Mouse (Mus musculus) embryonic facial prominence, embryonic 14.5 days (tissue): ENCODE measurements around the gene Cars. TPM values are rescaled to one million over a fixed set of nuclear protein-coding genes. Genes with fewer than 3 reads are reported as not detected.

Source experiments
- ATAC-seq: fragments of 200-750 bp; cut with Nextera tagmentation; 2 replicates; pipeline ENCODE4 v1.8.0; 2017; ENCODE audit warnings: low read depth, moderate number of reproducible peaks, moderate TSS enrichment
- DNase-seq: peaks from one replicate; pipeline ENCODE4 v3.0.0-alpha.2; 2015; ENCODE audit warnings: low spot score
- H3K27ac ChIP-seq: fragments of 300-500 bp; sonication (generic); replicated peaks from 2 replicates; pipeline ENCODE4 v1.5.1; 2014; ENCODE audit warnings: low read depth, mild to moderate bottlenecking, low read length, moderate library complexity
- H3K27me3 ChIP-seq: fragments of 300-500 bp; sonication (generic); replicated peaks from 2 replicates; pipeline ENCODE4 v1.6.1; 2014; ENCODE audit warnings: low read length; ENCODE audit not compliant: control insufficient read depth, insufficient read depth
- H3K36me3 ChIP-seq: fragments of 300-500 bp; sonication (generic); 2 replicates; pipeline ENCODE4 v1.6.1; 2014; ENCODE audit warnings: low read length, mixed read lengths; ENCODE audit not compliant: control insufficient read depth, insufficient read depth
- H3K4me1 ChIP-seq: fragments of 300-500 bp; sonication (generic); 2 replicates; pipeline ENCODE4 v1.6.1; 2014; ENCODE audit warnings: antibody characterized with exemption, low read length; ENCODE audit not compliant: control insufficient read depth, insufficient read depth
- H3K4me2 ChIP-seq: fragments of 300-500 bp; sonication (generic); 2 replicates; pipeline ENCODE4 v1.6.1; 2014; ENCODE audit warnings: low read depth, mild to moderate bottlenecking, low read length, moderate library complexity, mixed read lengths
- H3K4me3 ChIP-seq: fragments of 300-500 bp; sonication (generic); 2 replicates; pipeline ENCODE4 v1.5.1; 2014; ENCODE audit warnings: low read depth, mild to moderate bottlenecking, low read length
- H3K9ac ChIP-seq: fragments of 300-500 bp; sonication (generic); 2 replicates; pipeline ENCODE4 v1.6.1; 2014; ENCODE audit warnings: low read depth, mild to moderate bottlenecking, low read length, moderate library complexity, mixed read lengths
- H3K9me3 ChIP-seq: fragments of 300-500 bp; sonication (generic); 2 replicates; pipeline ENCODE4 v1.6.1; 2016; ENCODE audit warnings: low read length; ENCODE audit not compliant: control insufficient read depth
- WGBS: fragments of 180-500 bp; shearing (Covaris S2); extraction: QIAGEN DNeasy Blood & Tissue Kit; methylation state at CpG from one replicate; pipeline ENCODE4 v1.1.7; 2014; 5-methylcytosine and 5-hydroxymethylcytosine counted together
- polyA plus RNA-seq: library from polyadenylated mRNA; unstranded; fragments of >200 nt; fragmentation: Nextera tagmentation; extraction: Ambion mirVana; gene quantifications from 2 replicates; pipeline ENCODE4 v1.2.1, GENCODE M21; 2014

Gene Cars
- polyA plus RNA-seq, 1 experiment from 2014 or later: 52.2 TPM

DNA sequence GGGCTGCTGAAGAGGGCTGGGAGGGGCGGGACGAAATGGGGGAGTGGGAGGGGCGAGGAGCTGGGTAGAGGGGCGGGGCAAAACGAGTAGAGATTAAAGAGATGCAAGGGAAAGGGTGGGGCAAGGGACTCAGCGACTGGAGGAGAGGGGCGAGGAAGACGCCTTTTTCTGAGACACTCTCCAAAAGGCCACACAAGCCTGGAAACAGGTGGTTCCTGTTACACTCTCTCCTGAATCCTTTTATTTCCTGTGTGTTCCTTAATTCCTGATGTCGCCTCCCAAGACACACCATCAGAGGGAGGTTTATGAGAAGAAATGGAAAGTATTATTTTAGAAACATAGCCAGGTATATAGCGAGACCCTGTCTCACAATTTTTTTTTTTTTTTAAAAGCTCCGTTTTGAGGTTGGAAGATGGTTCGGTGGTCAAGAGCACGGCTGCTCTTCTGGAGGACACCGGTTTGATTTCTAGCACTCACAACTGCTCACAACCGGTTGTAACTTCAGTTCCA lies 396 bp upstream of the Cars start:
- H3K27ac ChIP-seq: no peak overlapping the region
- no peak for ATAC-seq
- H3K4me1 ChIP-seq: peaks cover 8% of the 10 kb centered on the region
- no peak for DNase-seq
- peak overlapping the region; percentile 89 for H3K4me3 ChIP-seq
- no peaks in the 10 kb centered on the region for H3K27me3 ChIP-seq
- H3K36me3 ChIP-seq: no peaks in the 10 kb centered on the region
- peak overlapping the region; percentile 94 for H3K4me2 ChIP-seq
- H3K9ac ChIP-seq: peak overlapping the region; percentile 51
- 6% methylated on average over 15 of the region's 15 CpGs for WGBS
- no peaks in the 10 kb centered on the region for H3K9me3 ChIP-seq

DNA sequence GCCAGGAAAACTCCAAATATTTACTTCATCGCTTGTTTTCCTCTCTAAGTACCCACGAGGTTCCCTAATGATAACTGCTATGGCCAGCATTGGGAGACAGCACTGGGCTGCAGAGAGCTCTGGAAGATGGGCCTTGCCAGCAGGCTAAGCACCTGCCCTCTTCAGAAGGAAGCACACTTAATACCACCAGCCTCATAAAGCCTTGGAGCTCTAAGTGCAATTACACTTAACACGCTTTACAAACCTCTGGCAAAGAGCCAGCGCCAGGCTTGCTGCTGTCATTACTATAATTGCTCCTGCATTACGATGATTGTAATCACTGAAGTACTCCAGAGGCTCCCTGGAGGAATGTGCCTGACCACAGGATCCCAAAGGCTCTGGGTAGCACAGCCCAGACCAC lies 5.0 kb downstream of the Cars start:
- peaks cover 28% of the 10 kb centered on the region; the same call in 1 of the 2 replicates for H3K36me3 ChIP-seq
- H3K27me3 ChIP-seq: no peaks in the 10 kb centered on the region
- H3K9ac ChIP-seq: no peak overlapping the region
- DNase-seq (peak; percentile 86), ATAC-seq (peak; percentile 54)
- H3K27ac ChIP-seq: no peak overlapping the region
- 62% methylated on average over 5 of the region's 5 CpGs for WGBS
- H3K4me3 ChIP-seq: no peak overlapping the region
- H3K9me3 ChIP-seq: no peaks in the 10 kb centered on the region
- no peak overlapping the region for H3K4me2 ChIP-seq
- H3K4me1 ChIP-seq: peaks cover 8% of the 10 kb centered on the region

DNA sequence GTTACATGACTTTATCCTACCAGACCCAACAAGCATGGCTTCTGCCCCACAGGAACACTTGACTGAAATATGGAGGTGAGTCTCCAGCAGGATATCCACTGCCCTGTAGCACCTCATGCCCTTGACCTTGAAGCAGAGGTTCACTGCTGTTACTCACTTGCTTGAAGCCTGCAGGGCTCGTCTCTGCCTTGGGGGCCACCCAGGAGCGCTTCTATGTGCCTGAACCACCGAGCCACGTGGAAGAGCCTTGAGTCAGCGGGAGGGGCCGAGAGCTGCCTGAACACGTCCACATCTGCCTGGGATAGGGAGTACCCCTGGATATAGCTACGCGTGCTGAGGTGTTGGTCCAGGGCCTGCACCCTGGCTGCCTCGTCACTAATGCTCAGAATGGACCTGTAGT lies 7.6 kb downstream of the Cars start:
- WGBS: 87% methylated on average over 10 of the region's 10 CpGs
- Histone ChIP-seq H3K9ac (no peak overlapping the region), H3K4me3 (no peak overlapping the region), H3K27me3 (no peaks in the 10 kb centered on the region), H3K27ac (no peak overlapping the region), H3K4me1 (no peaks in the 10 kb centered on the region), H3K4me2 (no peak overlapping the region), H3K36me3 (peaks cover 43% of the 10 kb centered on the region), H3K9me3 (no peaks in the 10 kb centered on the region)
- ATAC-seq (0 out of 2 replicates have a peak, but pooled peaks have one; percentile 30), DNase-seq (peak; percentile 16)

DNA sequence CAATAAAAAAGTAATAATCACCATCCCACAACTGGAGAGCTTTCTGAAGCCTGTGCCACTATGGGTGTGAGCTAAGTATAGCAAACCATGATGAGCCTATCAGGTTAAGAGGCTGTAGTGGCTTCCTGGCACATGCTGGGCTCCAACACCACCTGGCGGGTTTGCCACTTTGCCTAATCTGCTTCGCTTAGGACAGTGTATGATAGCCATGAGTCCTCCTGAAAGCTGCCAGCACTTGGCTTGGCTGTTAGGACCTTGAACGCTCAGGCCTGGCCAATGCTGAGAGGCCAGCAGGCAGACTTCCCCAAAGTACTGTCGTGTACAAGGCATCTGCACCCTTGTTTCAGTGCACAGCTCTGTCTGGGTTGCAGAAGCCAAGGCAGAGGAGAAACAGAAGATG lies 11.9 kb downstream of the Cars start:
- no peak overlapping the region for H3K27ac ChIP-seq
- ATAC-seq (no peak), DNase-seq (no peak)
- 91% methylated on average over 4 of the region's 4 CpGs for WGBS
- no peaks in the 10 kb centered on the region for H3K27me3 ChIP-seq
- H3K9ac ChIP-seq: no peak overlapping the region
- no peaks in the 10 kb centered on the region for H3K9me3 ChIP-seq
- H3K4me2 ChIP-seq: no peak overlapping the region
- peaks cover 74% of the 10 kb centered on the region for H3K36me3 ChIP-seq
- no peak overlapping the region for H3K4me3 ChIP-seq
- H3K4me1 ChIP-seq: no peaks in the 10 kb centered on the region

DNA sequence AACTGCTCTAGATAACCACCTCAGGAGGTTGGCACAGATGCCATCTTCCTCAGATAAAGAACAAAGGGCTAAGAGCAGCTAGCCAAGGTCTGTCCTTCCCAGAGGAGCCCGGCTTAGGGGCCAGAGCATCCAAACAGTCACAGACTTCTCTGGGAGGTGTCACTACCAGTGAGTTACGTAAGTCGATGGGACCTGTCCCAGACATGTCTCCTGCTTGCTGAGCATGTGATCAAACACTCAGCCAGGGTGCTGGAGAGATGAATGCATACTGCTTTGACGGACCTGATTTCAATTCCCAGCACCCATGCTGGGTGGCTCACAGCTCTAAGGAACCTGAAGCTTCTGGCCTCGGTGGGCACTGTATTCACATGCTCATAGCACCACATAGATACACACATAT lies 12.3 kb downstream of the Cars start:
- no peaks in the 10 kb centered on the region for H3K27me3 ChIP-seq
- H3K36me3 ChIP-seq: peaks cover 74% of the 10 kb centered on the region
- H3K4me1 ChIP-seq: no peaks in the 10 kb centered on the region
- no peak overlapping the region for H3K9ac ChIP-seq
- ATAC-seq (no peak), DNase-seq (no peak)
- H3K9me3 ChIP-seq: no peaks in the 10 kb centered on the region
- WGBS: 82% methylated on average over 5 of the region's 5 CpGs
- no peak overlapping the region for H3K4me3 ChIP-seq
- no peak overlapping the region for H3K27ac ChIP-seq
- H3K4me2 ChIP-seq: no peak overlapping the region

DNA sequence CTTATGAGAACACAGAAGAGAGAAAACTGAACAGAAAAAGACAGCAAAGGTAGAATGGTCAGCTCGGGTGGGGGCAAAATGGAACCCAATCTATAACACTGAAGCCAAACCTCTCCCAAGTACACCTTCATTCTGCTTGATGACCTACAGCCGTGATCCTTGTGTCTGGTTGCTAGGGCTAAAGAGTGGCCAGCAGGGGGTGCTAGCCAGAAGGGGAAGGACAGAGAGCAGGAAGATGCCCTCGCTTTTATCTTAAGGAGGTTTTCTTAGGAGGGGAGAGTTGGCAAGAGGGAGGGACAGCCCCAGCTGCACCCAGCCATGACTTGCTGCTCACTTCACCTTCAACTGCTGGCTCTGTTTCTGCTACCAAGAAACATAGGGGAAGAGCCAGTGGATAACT lies 15.9 kb downstream of the Cars start:
- no peaks in the 10 kb centered on the region for H3K27me3 ChIP-seq
- no peak overlapping the region for H3K9ac ChIP-seq
- 26% methylated on average over 3 of the region's 3 CpGs for whole genome bisulfite sequencing
- H3K4me2 ChIP-seq: no peak overlapping the region
- no peak overlapping the region for H3K4me3 ChIP-seq
- H3K36me3 ChIP-seq: peaks cover 83% of the 10 kb centered on the region
- no peak overlapping the region for H3K27ac ChIP-seq
- peak; percentile 37 for DNase-seq
- no peak for ATAC-seq
- H3K9me3 ChIP-seq: no peaks in the 10 kb centered on the region
- H3K4me1 ChIP-seq: no peaks in the 10 kb centered on the region

DNA sequence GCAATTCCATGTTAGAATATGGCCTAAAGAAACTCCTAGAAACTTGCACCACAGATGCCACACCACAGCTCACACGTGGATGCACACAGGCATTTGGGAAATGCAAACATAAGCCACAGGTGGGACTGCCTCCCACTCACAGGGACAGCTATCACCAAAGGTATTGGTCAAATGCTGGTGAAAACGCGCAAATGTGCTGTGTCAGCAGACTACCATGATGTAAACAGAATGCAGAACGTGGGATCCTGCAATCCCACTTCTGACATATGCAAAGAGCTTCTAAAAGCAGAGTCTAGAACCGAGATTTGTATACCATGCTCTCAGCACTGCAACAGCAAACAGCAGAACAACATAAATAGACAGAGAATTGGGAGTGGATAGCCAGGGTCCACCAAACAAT lies 16.9 kb downstream of the Cars start:
- Histone ChIP-seq H3K4me1 (no peaks in the 10 kb centered on the region), H3K4me2 (no peak overlapping the region), H3K9ac (no peak overlapping the region), H3K9me3 (no peaks in the 10 kb centered on the region), H3K27ac (no peak overlapping the region), H3K4me3 (no peak overlapping the region), H3K36me3 (peaks cover 84% of the 10 kb centered on the region), H3K27me3 (no peaks in the 10 kb centered on the region)
- 92% methylated on average over 5 of the region's 5 CpGs for WGBS
- no peak for ATAC-seq
- no peak for DNase-seq

DNA sequence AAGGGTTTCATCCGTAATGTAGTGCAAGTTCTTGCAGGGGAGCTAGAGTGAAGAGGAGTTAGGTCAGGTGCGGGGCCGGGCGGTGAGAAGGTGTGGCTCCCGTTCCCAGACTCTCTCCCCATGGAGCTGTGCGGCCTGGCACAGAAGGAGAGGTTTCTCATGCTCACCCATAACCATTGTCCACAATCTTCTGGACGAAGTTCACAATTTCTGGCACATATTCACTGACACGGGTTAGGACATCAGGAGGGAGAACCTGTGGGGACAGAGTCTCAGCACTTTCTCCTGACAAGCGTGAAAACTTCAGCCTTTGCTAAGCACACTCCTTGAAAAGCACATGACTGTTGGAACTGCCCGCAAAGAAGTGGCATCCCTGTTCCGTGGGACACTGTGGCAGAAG lies 24.1 kb downstream of the Cars start:
- 90% methylated on average over 11 of the region's 11 CpGs for WGBS

DNA sequence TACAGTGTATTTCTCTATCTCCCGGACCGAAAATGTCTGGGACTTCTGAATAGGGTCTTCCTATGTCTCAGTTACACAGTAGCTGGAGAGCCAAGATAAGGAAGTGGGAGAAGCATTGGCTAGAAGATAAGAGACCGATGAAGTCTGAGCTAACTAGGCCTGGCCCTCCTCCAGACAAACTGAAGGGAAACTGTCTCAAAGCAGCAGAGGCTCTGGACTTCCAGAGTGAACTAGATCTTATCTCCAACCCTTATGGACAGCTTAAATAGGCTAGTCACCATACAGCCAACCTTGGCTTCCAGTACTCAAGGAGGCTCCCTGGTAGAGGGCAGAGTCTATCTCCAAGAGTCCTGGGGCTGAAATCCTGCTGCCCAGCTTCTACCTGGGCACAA lies 34.2 kb downstream of the Cars start:
- DNase-seq (no peak), ATAC-seq (no peak)
- Histone ChIP-seq H3K9me3 (no peaks in the 10 kb centered on the region), H3K36me3 (peaks cover 96% of the 10 kb centered on the region), H3K4me3 (no peak overlapping the region), H3K27ac (no peak overlapping the region), H3K9ac (no peak overlapping the region), H3K4me2 (no peak overlapping the region), H3K4me1 (no peaks in the 10 kb centered on the region), H3K27me3 (no peaks in the 10 kb centered on the region)
- WGBS: 91% methylated on average over 3 of the region's 3 CpGs

More for the DNA sequence above, 24.1 kb downstream of the Cars start:
- no peak for ATAC-seq
- no peaks in the 10 kb centered on the region for H3K27me3 ChIP-seq
- DNase-seq: no peak
- peaks cover 92% of the 10 kb centered on the region for H3K36me3 ChIP-seq
- no peak overlapping the region for H3K4me3 ChIP-seq
- no peak overlapping the region for H3K27ac ChIP-seq
- H3K9ac ChIP-seq: no peak overlapping the region
- H3K9me3 ChIP-seq: no peaks in the 10 kb centered on the region
- no peak overlapping the region for H3K4me2 ChIP-seq
- H3K4me1 ChIP-seq: no peaks in the 10 kb centered on the region
